Mouse (Mus musculus): ENCODE measurements around the gene Upk1a.

Upk1a gene

GRCm38 (mm10) chr7:30567555-30567954 is 45.1 kb downstream of the Upk1a start:
- DNase-seq, result no peak

- peak; percentile 35 for DNase-seq
Observed at GRCm38 (mm10) chr7:30566033-30566432, 46.6 kb downstream of the Upk1a start.

- no peak for DNase-seq
Observed at GRCm38 (mm10) chr7:30564970-30565571, 47.6 kb downstream of the Upk1a start, which contains the start of gene Igflr1. Gene Igflr1, plus strand, starts transcription at chr7:30565427.

- no peak for DNase-seq
Observed at GRCm38 (mm10) chr7:30563906-30564280, 48.8 kb downstream of the Upk1a start.

GRCm38 (mm10) chr7:30563117-30563905 is 49.3 kb downstream of the Upk1a start, which contains the start of the genes U2af1l4, Gm49396 and Psenen:
Gene U2af1l4, plus strand, starts transcription at chr7:30563301.
Gene Gm49396, plus strand, starts transcription at chr7:30563344.
Gene Psenen, minus strand, starts transcription at chr7:30563627.
- peak; percentile 98 for DNase-seq

GRCm38 (mm10) chr7:30562526-30563116 is 50.0 kb downstream of the Upk1a start:
- DNase-seq, result no peak

- no peak for DNase-seq
Observed at GRCm38 (mm10) chr7:30560296-30560695, 52.4 kb downstream of the Upk1a start.

GRCm38 (mm10) chr7:30559443-30559954 is 53.1 kb downstream of the Upk1a start, which contains the start of gene Lin37:
Gene Lin37, minus strand, starts transcription at chr7:30559838.
- peak; percentile 100 for DNase-seq

GRCm38 (mm10) chr7:30558656-30559442 is 53.8 kb downstream of the Upk1a start:
- DNase-seq, result peak; percentile 24

GRCm38 (mm10) chr7:30557901-30558514 is 54.6 kb downstream of the Upk1a start:
- no peak for DNase-seq

- DNase-seq, result no peak
Observed at GRCm38 (mm10) chr7:30556894-30557536, 55.6 kb downstream of the Upk1a start.

GRCm38 (mm10) chr7:30553810-30554584 is 58.6 kb downstream of the Upk1a start:
- peak; percentile 23 for DNase-seq

Data from kidney, adult 9 months (tissue).